Mouse (Mus musculus) induced T-regulatory cell, adult 2 months (primary cell): ENCODE measurements around the gene Acat2.
"Not testable (repeated sequence)": the region's sequence is repeated elsewhere in the genome, so short reads cannot be mapped to it uniquely, and the experiment has no call there.

Experiments
- DNase-seq: peaks from one replicate; pipeline ENCODE4 v3.0.0-alpha.2; 2012; ENCODE audit warnings: low read depth

The Acat2 gene

GRCm38 (mm10) chr17:12959377-12959776 lies 1.2 kb downstream of the Acat2 start:
- not testable (repeated sequence) for DNase-seq

- DNase-seq: no peak
These were observed 3.9 kb downstream of the Acat2 start for GRCm38 (mm10) chr17:12956664-12957063.

- no peak for DNase-seq
These were observed 10.9 kb downstream of the Acat2 start for GRCm38 (mm10) chr17:12949669-12950068.

GRCm38 (mm10) chr17:12942459-12943162 lies 17.9 kb downstream of the Acat2 start:
- DNase-seq: peak; percentile 26

- DNase-seq: no peak
These were observed 18.8 kb downstream of the Acat2 start for GRCm38 (mm10) chr17:12941543-12942260.

- peak; percentile 32 for DNase-seq
These were observed 20.3 kb downstream of the Acat2 start, which contains the start of gene Acat3 for GRCm38 (mm10) chr17:12940151-12940805. TSS of gene Acat3 (minus strand) at chr17:12940600.

GRCm38 (mm10) chr17:12939377-12940148 lies 21.0 kb downstream of the Acat2 start:
- DNase-seq: not testable (repeated sequence)

- DNase-seq: no peak
These were observed 22.5 kb downstream of the Acat2 start for GRCm38 (mm10) chr17:12938077-12938476.

- DNase-seq: no peak
These were observed 23.1 kb downstream of the Acat2 start for GRCm38 (mm10) chr17:12937412-12937970.

- no peak for DNase-seq
These were observed 24.8 kb downstream of the Acat2 start for GRCm38 (mm10) chr17:12935719-12936118.

GRCm38 (mm10) chr17:12931576-12931975 lies 29.0 kb downstream of the Acat2 start:
- DNase-seq: not testable (repeated sequence)

GRCm38 (mm10) chr17:12925703-12926180 lies 34.8 kb downstream of the Acat2 start:
- no peak for DNase-seq

- DNase-seq: no peak
These were observed 35.5 kb downstream of the Acat2 start for GRCm38 (mm10) chr17:12925001-12925400.

GRCm38 (mm10) chr17:12921073-12921472 lies 39.5 kb downstream of the Acat2 start:
- no peak for DNase-seq

- peak; percentile 78 for DNase-seq
These were observed 43.8 kb downstream of the Acat2 start for GRCm38 (mm10) chr17:12916588-12917380.

- peak; percentile 100 for DNase-seq
These were observed 44.5 kb downstream of the Acat2 start, which contains the start of gene Mrpl18 for GRCm38 (mm10) chr17:12915881-12916583. TSS of gene Mrpl18 (minus strand) at chr17:12916345.

GRCm38 (mm10) chr17:12915488-12915880 lies 45.1 kb downstream of the Acat2 start, which contains the start of gene Tcp1:
TSS of gene Tcp1 (plus strand) at chr17:12915701.
- no peak for DNase-seq

GRCm38 (mm10) chr17:12910391-12910790 lies 50.2 kb downstream of the Acat2 start:
- DNase-seq: no peak

- no peak for DNase-seq
These were observed 50.9 kb downstream of the Acat2 start, which contains the start of gene Pnldc1 for GRCm38 (mm10) chr17:12909361-12910280. TSS of gene Pnldc1 (minus strand) at chr17:12910230.
